Mouse (Mus musculus): ENCODE data around the gene Casc3. TPM values are rescaled to one million over a fixed set of nuclear protein-coding genes. Genes with fewer than 3 reads are reported as not detected.

The Casc3 gene
- 100 to 1,000 TPM; 111 to 125 TPM for total RNA-seq (2023)

DNA sequence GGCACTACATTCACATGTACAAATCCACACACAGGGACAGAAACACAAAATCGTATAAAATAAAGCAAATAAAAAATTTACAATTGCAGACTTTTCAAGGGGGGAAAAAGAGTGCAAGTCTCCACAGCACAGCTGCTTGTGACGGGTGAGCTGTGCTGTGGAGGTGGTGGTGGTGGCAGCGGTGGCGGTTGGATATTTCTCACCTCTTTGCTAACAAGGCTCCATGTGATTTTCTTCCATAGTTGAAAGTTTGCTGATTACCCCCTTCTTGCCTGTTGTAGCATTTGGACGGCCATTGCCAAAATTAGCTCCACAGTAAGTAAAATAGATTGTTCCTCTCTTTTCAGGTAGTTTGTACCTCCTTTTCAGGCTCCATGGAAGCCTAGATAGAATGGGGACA lies at the start of gene Casc3:
Casc3 (plus strand) TSS at position 301 of the 400 bp plus-strand sequence.

DNA sequence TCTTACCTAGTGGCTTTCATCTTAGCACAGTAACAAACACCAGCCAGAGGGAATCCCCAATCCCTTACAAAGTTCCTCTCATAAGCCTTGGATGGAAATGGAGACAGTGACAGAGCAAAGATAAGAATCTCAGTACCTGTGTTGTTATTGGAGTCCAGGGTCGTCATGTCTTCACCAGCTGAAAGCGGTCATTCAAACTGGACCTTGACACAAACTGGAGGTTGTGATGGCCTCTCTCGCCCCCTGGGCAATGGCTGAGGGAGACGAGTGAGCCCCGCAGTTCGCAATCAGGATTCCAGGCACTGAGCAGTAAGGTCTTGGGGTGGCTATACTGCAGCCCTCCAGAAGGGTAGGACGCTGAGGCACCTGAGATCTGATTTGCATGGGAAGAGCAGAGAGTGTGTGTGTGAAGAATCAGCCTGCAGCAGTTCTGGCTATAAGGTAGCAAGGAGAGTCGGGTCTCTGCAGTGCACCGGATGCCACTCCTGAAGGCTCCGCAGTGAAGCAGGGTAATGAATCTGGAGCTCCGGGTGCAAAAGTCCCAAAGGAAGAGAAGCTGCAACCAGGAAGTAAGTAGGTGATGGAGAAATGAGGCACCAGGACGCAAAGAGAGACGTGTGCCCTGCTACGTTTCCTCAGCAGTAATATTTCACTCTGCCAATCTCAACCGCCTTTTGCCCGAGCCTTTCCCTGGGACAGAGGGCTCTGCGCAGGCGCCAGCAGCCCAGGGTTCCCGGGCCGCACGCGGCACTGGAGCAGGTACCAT lies 29.9 kb upstream of the Casc3 start, which contains the start of gene Nr1d1:
Nr1d1 (minus strand) TSS at position 752 of the 766 bp plus-strand sequence.

DNA sequence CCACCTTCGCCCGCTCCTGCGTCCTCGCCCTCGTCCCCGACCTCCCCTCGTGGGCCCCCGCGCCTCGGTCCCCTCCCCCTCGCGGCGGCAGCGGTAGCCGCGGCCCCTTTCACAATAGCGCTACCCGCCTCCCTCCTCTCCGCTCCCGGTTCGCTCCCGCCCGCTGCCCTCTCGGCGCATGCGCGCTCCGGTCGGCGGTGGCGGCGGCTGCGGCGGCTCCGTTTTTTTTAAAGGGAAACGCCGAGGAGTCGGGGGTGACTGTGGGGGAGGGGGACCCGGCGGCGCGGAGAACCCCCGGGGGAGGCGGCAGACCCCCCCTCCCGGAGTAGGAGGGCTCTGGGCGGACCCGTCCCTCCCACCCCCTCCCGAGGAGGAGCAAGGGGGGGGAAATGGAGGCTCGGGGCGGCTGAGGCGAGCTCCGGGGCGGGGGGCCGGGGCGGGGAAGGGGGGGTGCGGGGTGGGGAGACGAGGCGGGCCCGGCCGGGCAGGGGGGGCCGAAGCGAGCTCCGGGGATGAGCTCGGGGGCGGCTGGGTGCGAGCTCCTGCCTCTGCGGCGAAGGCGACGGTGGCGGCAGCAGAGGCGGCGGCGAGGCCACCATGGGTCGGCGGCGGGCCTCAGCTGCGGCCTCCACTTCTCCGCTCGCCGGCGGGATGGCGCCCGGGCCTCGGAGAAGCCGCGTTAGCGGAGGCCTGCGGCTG lies 9.5 kb upstream of the Casc3 start, which contains the start of gene Msl1:
Msl1 (plus strand) TSS at position 502 of the 699 bp plus-strand sequence.

DNA sequence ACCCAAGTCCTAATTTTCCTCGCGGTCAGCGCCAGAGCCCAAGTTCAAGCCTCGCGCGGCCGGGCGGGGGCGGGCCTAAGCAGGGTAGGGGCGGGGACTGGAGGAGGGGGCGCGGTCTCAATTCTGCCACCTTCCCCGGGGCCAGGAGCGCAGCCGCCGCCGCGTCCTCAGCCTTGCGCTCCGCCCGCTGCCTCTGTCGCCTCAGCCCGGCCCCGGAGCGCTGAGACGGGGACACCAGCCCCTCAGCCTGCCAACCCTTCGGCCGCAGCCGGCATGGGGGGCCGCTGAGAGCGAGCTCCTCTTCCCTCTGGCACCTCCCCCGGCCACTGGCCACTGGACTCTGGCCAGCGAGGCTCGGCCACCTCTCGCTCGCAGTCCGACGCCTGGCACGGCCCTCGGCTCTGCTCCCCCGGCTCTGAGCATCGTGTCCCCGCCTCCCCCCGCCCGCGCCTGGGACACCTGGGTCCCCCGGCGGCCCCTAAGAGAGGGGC lies 32.0 kb downstream of the Casc3 start, which contains the start of gene Rapgefl1:
Rapgefl1 (plus strand) TSS at position 135 of the 491 bp plus-strand sequence.

DNA sequence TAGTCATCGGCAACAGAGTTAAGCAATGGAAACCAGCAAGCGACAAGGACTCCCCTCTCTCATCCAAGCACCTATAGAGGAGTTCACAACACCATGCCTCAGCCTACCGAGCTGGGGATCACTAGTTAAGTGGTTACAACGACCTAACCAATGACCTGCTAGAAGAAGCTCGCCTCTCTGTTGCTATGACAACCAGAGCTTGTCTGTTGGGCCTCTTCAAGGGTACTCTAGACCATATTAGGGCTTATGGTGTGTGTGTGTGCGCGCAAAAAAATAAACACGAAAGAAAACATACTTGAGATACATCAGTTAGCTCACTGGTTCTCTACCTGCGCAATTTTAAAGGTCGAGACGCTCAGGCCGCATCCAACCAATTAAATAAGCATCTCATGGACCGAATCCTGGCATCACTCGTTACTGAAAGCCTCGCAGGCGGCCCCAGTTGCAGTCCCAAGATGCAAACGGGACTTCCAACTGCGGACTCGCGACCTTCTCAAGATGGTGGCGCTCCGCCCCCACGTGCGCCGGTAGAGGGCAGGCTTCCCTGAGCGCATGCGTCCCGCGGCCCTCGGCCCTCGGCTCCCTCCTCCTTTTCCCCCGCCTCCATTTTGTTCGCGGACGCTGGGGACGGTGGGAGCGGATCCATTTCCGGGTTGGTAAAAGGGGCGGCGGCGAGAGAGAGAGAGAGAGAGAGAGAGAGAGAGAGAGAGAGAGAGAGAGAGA lies 58.5 kb downstream of the Casc3 start, which contains the start of gene Wipf2:
Wipf2 (plus strand) TSS at position 611 of the 723 bp plus-strand sequence.

Other genes with a start within 250 kb of the Casc3 start
- gene Ormdl3, start 217.5 kb upstream of the Casc3 start, total RNA-seq (2023) = 10 to 100 TPM; 21.3 to 25.5 TPM
- gene Lrrc3c, start 206.6 kb upstream of the Casc3 start, total RNA-seq (2023) = not detected
- 10 to 100 TPM; 17.5 to 24.9 TPM for gene Gm12355, start 179.2 kb upstream of the Casc3 start, total RNA-seq (2023)
- 1 to 10 TPM in 1 of 2 experiments, under 1 TPM in 1; 0.89 to 1.3 TPM for gene Gsdma3, start 178.5 kb upstream of the Casc3 start, total RNA-seq (2023)
- not detected for gene Gsdma2, start 158.1 kb upstream of the Casc3 start, total RNA-seq (2023)
- gene Gsdma, start 140.6 kb upstream of the Casc3 start, total RNA-seq (2023) = not detected
- gene Psmd3, start 122.4 kb upstream of the Casc3 start, total RNA-seq (2023) = 10 to 100 TPM; 83.3 to 84.0 TPM
- gene Csf3, start 103.6 kb upstream of the Casc3 start, total RNA-seq (2023) = not detected
- gene Med24, start 75.5 kb upstream of the Casc3 start, total RNA-seq (2023) = 10 to 100 TPM; 69.9 to 75.5 TPM
- gene Thra, start 64.3 kb upstream of the Casc3 start, total RNA-seq (2023) = 10 to 100 TPM; 47.6 to 49.8 TPM
- 1 to 10 TPM; 7.2 to 7.6 TPM for gene Nr1d1, start 29.6 kb upstream of the Casc3 start, total RNA-seq (2023)
- gene Msl1, start 9.4 kb upstream of the Casc3 start, total RNA-seq (2023) = 100 to 1,000 TPM; 133 to 134 TPM
- gene Rapgefl1, start 31.9 kb downstream of the Casc3 start, total RNA-seq (2023) = under 1 TPM; 0.15 to 0.33 TPM
- 10 to 100 TPM; 51.8 to 52.8 TPM for gene Wipf2, start 58.7 kb downstream of the Casc3 start, total RNA-seq (2023)
- gene Cdc6, start 102.9 kb downstream of the Casc3 start, total RNA-seq (2023) = 1 to 10 TPM; 5.0 to 5.3 TPM
- gene Rara, start 122.9 kb downstream of the Casc3 start, total RNA-seq (2023) = 10 to 100 TPM; 82.6 to 84.2 TPM
- not detected for gene Gjd3, start 178.1 kb downstream of the Casc3 start, total RNA-seq (2023)
- 10 to 100 TPM; 18.8 to 34.2 TPM for gene Top2a, start 219.3 kb downstream of the Casc3 start, total RNA-seq (2023)
- gene Igfbp4, start 236.3 kb downstream of the Casc3 start, total RNA-seq (2023) = 100 to 1,000 TPM; 228 to 236 TPM

Measured in T-cell, adult 66 days (primary cell).